Comparison of ENCODE assay signal across 28 mouse cellular contexts in the genomic region with DNA sequence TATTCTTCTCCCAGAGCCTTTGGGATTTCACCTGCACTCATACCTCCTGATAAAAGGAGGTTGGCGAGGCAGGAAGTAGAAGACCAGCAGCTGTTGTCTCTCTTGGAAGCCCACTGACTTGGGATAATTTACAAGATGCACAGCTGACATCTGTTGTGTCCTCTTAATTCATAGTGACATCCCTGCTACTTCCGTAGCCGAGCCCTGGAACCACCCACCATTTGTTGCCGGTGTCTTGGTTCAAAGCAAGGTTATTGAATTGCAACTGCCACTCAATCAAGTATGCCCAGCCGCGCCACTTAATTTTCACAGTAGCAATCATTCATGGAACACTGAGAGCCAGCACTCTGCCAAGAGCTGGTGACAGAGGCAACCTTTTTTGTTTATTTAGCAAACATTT.
DNase-seq lines count a peak whose midpoint lies in the region; ATAC-seq and TF ChIP-seq lines count a peak whose summit lies in the region.
"Had no signal": no experiment of that assay in that cellular context is flagged by ENCODE, and none has a peak within 500 bp of the region (broad histone marks: within the 10 kb centered on the region; RNA-seq: fewer than 3 reads in every experiment).

No protein-coding gene starts in this region.

- TF ChIP-seq CTCF in liver, adult 2 months (IDR thresholded peaks at IDR 0.05; ENCODE audit: low read depth, low read length): no peak

- ATAC-seq in hindbrain, embryonic 15.5 days (ENCODE audit: low FRiP score, low read depth): peak; percentile 38; the same call in 1 of the 2 replicates
- no peak for ATAC-seq in hindbrain, embryonic 14.5 days (ENCODE audit: low FRiP score)
- ATAC-seq in liver, embryonic 12.5 days: no peak
- ATAC-seq: forebrain, embryonic 14.5 days; inflammation-experienced regulatory T-cells, adult 6 months; Patski had no signal

- TF ChIP-seq POLR2A in liver, adult 2 months (IDR thresholded peaks at IDR 0.05; ENCODE audit: extremely low read depth, insufficient read depth, low read length): no peak

- H3K4me3 ChIP-seq in hindbrain, embryonic 15.5 days: no peak overlapping the region
- H3K4me3 ChIP-seq in hindbrain, embryonic 14.5 days (replicated peaks; ENCODE audit: low read length): no peak overlapping the region
- H3K4me3 ChIP-seq in liver, adult 2 months (ENCODE audit: insufficient read depth, low read depth, low read length): no peak overlapping the region
- no peak overlapping the region for H3K4me3 ChIP-seq in liver, embryonic 12.5 days
- H3K4me3 ChIP-seq: layer of hippocampus, adult 2 months; left cerebral cortex, adult 2 months; neural tube, embryonic 13.5 days had no signal

- no peaks in the 10 kb centered on the region for H3K4me1 ChIP-seq in hindbrain, embryonic 15.5 days (replicated peaks)
- H3K4me1 ChIP-seq in hindbrain, embryonic 14.5 days (replicated peaks; ENCODE audit: control insufficient read depth, insufficient read depth, low read length): 0 out of 2 replicates have a peak, but pooled peaks cover 7% of the 10 kb centered on the region
- no peaks in the 10 kb centered on the region for H3K4me1 ChIP-seq in liver, adult 2 months (ENCODE audit: control insufficient read depth, insufficient read depth, low read length)
- no peaks in the 10 kb centered on the region for H3K4me1 ChIP-seq in liver, embryonic 12.5 days
- H3K4me1 ChIP-seq: neural tube, embryonic 13.5 days had no signal

- H3K27me3 ChIP-seq in hindbrain, embryonic 15.5 days: no peaks in the 10 kb centered on the region
- H3K27me3 ChIP-seq in hindbrain, embryonic 14.5 days (ENCODE audit: control insufficient read depth, insufficient read depth, low read length): no peaks in the 10 kb centered on the region
- no peaks in the 10 kb centered on the region for H3K27me3 ChIP-seq in liver, adult 2 months (ENCODE audit: control insufficient read depth, insufficient read depth, low read length)
- H3K27me3 ChIP-seq in liver, embryonic 12.5 days (replicated peaks): no peaks in the 10 kb centered on the region
- H3K27me3 ChIP-seq: neural tube, embryonic 13.5 days had no signal

- H3K36me3 ChIP-seq in hindbrain, embryonic 15.5 days: no peaks in the 10 kb centered on the region
- no peaks in the 10 kb centered on the region for H3K36me3 ChIP-seq in hindbrain, embryonic 14.5 days (replicated peaks; ENCODE audit: control insufficient read depth, insufficient read depth)
- H3K36me3 ChIP-seq in liver, adult 2 months (ENCODE audit: control insufficient read depth, insufficient read depth, low read length): no peaks in the 10 kb centered on the region
- no peaks in the 10 kb centered on the region for H3K36me3 ChIP-seq in liver, embryonic 12.5 days
- H3K36me3 ChIP-seq: neural tube, embryonic 13.5 days had no signal

- H3K27ac ChIP-seq in hindbrain, embryonic 15.5 days (replicated peaks): no peak overlapping the region
- no peak overlapping the region for H3K27ac ChIP-seq in hindbrain, embryonic 14.5 days
- no peak overlapping the region for H3K27ac ChIP-seq in liver, adult 2 months (replicated peaks; ENCODE audit: insufficient read depth, low read depth, low read length)
- H3K27ac ChIP-seq in liver, embryonic 12.5 days: no peak overlapping the region
- H3K27ac ChIP-seq: layer of hippocampus, adult 2 months; left cerebral cortex, adult 2 months; liver, embryonic 14.5 days; neural tube, embryonic 13.5 days had no signal

- no peaks in the 10 kb centered on the region for H3K9me3 ChIP-seq in hindbrain, embryonic 15.5 days
- no peaks in the 10 kb centered on the region for H3K9me3 ChIP-seq in hindbrain, embryonic 14.5 days (ENCODE audit: control insufficient read depth, low read length)
- H3K9me3 ChIP-seq in liver, embryonic 12.5 days (replicated peaks): no peaks in the 10 kb centered on the region
- H3K9me3 ChIP-seq: neural tube, embryonic 13.5 days had no signal

- no peaks in the 10 kb centered on the region for H3K79me2 ChIP-seq in liver, adult 2 months (ENCODE audit: control insufficient read depth, insufficient read depth, low read length)

- no peak overlapping the region for H3K9ac ChIP-seq in hindbrain, embryonic 15.5 days
- no peak overlapping the region for H3K9ac ChIP-seq in hindbrain, embryonic 14.5 days
- no peak overlapping the region for H3K9ac ChIP-seq in liver, adult 2 months (ENCODE audit: low read depth, low read length)
- H3K9ac ChIP-seq in liver, embryonic 12.5 days: no peak overlapping the region
- H3K9ac ChIP-seq: liver, embryonic 14.5 days; neural tube, embryonic 13.5 days had no signal

- peak; percentile 9 for DNase-seq in embryo, embryonic 10.5 days (ENCODE audit: low spot score)
- no peak for DNase-seq in embryo, embryonic 10 days (ENCODE audit: low spot score)
- no peak for DNase-seq in hindbrain, embryonic 14.5 days (ENCODE audit: low spot score)
- peak; percentile 9 for DNase-seq in liver, adult 2 months (ENCODE audit: extremely low read depth, low read depth, low spot score)
- peak; percentile 52 for DNase-seq in retina, embryonic 14.5 days (ENCODE audit: low spot score)
- DNase-seq in right cerebral cortex, postnatal 25 days: no peak
- DNase-seq: adrenal gland, postnatal 10 days; cerebellum, adult 11-12 months; cerebellum, postnatal 25 days; gastrocnemius, postnatal 25 days; heart, adult 11 months; heart, postnatal 36 days; kidney, adult 11 months; kidney, postnatal 36 days; lung, adult 2 months; right cerebral cortex, postnatal 14 days; thymus, postnatal 14 days had no signal

- 38% methylated on average over 6 of the region's 6 CpGs for WGBS in hindbrain, embryonic 15.5 days
- WGBS in hindbrain, embryonic 14.5 days: 30% methylated on average over 6 of the region's 6 CpGs
- 65% methylated on average over 6 of the region's 6 CpGs for WGBS in liver, adult 2 months
- WGBS in liver, embryonic 12.5 days (ENCODE audit: insufficient replicate concordance): 70% methylated on average over 6 of the region's 6 CpGs

- no peak overlapping the region for H3K4me2 ChIP-seq in hindbrain, embryonic 15.5 days
- no peak overlapping the region for H3K4me2 ChIP-seq in hindbrain, embryonic 14.5 days (replicated peaks)
- H3K4me2 ChIP-seq in liver, embryonic 12.5 days: no peak overlapping the region
- H3K4me2 ChIP-seq: heart, embryonic 11.5 days; midbrain, embryonic 11.5 days; neural tube, embryonic 13.5 days had no signal

Comparison
In these comparisons a context has a peak if more than half of its experiments do, and no peak if none do; other contexts are left out.
1. DNase-seq: peak in embryo, embryonic 10.5 days (single experiment), liver, adult 2 months (single experiment) and retina, embryonic 14.5 days (single experiment); none in embryo, embryonic 10 days (single experiment), hindbrain, embryonic 14.5 days (single experiment) and right cerebral cortex, postnatal 25 days (single experiment).